Mouse (Mus musculus) gastrocnemius, adult 2 months (tissue): ENCODE data around the gene Spg20. TPM values are rescaled to one million over a fixed set of nuclear protein-coding genes. Genes with fewer than 3 reads are reported as not detected.

Source experiments
- DNase-seq: peaks from one replicate; pipeline ENCODE4 v3.0.0; 2022
- H3K27ac ChIP-seq: fragments of 200-600 bp; 2 replicates; pipeline ENCODE4 v1.8.1; 2022; ENCODE audit warnings: mild to moderate bottlenecking
- H3K4me3 ChIP-seq: fragments of 200-600 bp; 2 replicates; pipeline ENCODE4 v1.8.1; 2022; ENCODE audit warnings: mild to moderate bottlenecking, moderate library complexity
- CTCF ChIP-seq: fragments of 200-600 bp; IDR thresholded peaks from 2 replicates; pipeline ENCODE4 v1.8.1; 2022; ENCODE audit warnings: antibody characterized with exemption, mild to moderate bottlenecking, moderate library complexity
- intact Hi-C: fragments of 180-260 bp; cut with DNase I; formaldehyde crosslinking; loops from one replicate; pipeline ENCODE4 v1.15.1; 2025
- total RNA-seq, 2 experiments: library from RNA; stranded (reverse); gene quantifications; 2 replicates each; pipeline ENCODE4 v1.2.3; 2021

Spg20 gene
- total RNA-seq, 2 experiments from 2014 or later, result 34.0 to 41.1 TPM

- intact Hi-C loops, result no loop called here
- H3K4me3 ChIP-seq, result no peak overlapping the region
- DNase-seq, result no peak
- no peak for TF ChIP-seq CTCF
- H3K27ac ChIP-seq, result no peak overlapping the region
Measured at GRCm38 (mm10) chr3:55084781-55085180, 27.1 kb upstream of the Spg20 start.

GRCm38 (mm10) chr3:55085716-55086115 is 26.2 kb upstream of the Spg20 start:
- intact Hi-C loops, result no loop called here
- H3K4me3 ChIP-seq, result no peak overlapping the region
- DNase-seq, result no peak
- no peak overlapping the region for H3K27ac ChIP-seq
- no peak for TF ChIP-seq CTCF

- Histone ChIP-seq H3K4me3 (no peak overlapping the region), H3K27ac (no peak overlapping the region)
- TF ChIP-seq CTCF, result no peak
- intact Hi-C loops, result no loop called here
- no peak for DNase-seq
Measured at GRCm38 (mm10) chr3:55086948-55087347, 25.0 kb upstream of the Spg20 start.

GRCm38 (mm10) chr3:55087360-55087759 is 24.5 kb upstream of the Spg20 start:
- Histone ChIP-seq H3K27ac (no peak overlapping the region), H3K4me3 (no peak overlapping the region)
- intact Hi-C loops, result no loop called here
- no peak for DNase-seq
- TF ChIP-seq CTCF, result peak; percentile 33

GRCm38 (mm10) chr3:55088359-55088758 is 23.5 kb upstream of the Spg20 start:
- Histone ChIP-seq H3K4me3 (no peak overlapping the region), H3K27ac (no peak overlapping the region)
- intact Hi-C loops, result no loop called here
- TF ChIP-seq CTCF, result no peak
- no peak for DNase-seq

- DNase-seq, result no peak
- Histone ChIP-seq H3K4me3 (no peak overlapping the region), H3K27ac (no peak overlapping the region)
- TF ChIP-seq CTCF, result no peak
- intact Hi-C loops, result no loop called here
Measured at GRCm38 (mm10) chr3:55088843-55089242, 23.1 kb upstream of the Spg20 start.

GRCm38 (mm10) chr3:55089291-55089690 is 22.6 kb upstream of the Spg20 start:
- intact Hi-C loops, result no loop called here
- TF ChIP-seq CTCF, result no peak

GRCm38 (mm10) chr3:55093161-55093560 is 18.7 kb upstream of the Spg20 start:
- no peak overlapping the region for H3K4me3 ChIP-seq
- TF ChIP-seq CTCF, result no peak
- intact Hi-C loops, result no loop called here
- H3K27ac ChIP-seq, result no peak overlapping the region
- no peak for DNase-seq

More at GRCm38 (mm10) chr3:55089291-55089690, 22.6 kb upstream of the Spg20 start:
- DNase-seq, result no peak
- Histone ChIP-seq H3K4me3 (no peak overlapping the region), H3K27ac (no peak overlapping the region)

GRCm38 (mm10) chr3:55095968-55096654 is 15.8 kb upstream of the Spg20 start:
- intact Hi-C loops, result no loop called here
- H3K27ac ChIP-seq, result peak overlapping the region; percentile 73
- DNase-seq, result no peak
- peak overlapping the region; percentile 42 for H3K4me3 ChIP-seq
- peak; percentile 12; the same call in 1 of the 2 replicates for TF ChIP-seq CTCF

- TF ChIP-seq CTCF, result no peak
- H3K27ac ChIP-seq, result peak overlapping the region; percentile 73
- H3K4me3 ChIP-seq, result peak overlapping the region; percentile 42
- intact Hi-C loops, result no loop called here
- DNase-seq, result no peak
Measured at GRCm38 (mm10) chr3:55096655-55097005, 15.3 kb upstream of the Spg20 start.

- peak; percentile 38 for DNase-seq
- no peak overlapping the region for H3K4me3 ChIP-seq
- H3K27ac ChIP-seq, result peak overlapping the region; percentile 73
- intact Hi-C loops, result no loop called here
- TF ChIP-seq CTCF, result no peak
Measured at GRCm38 (mm10) chr3:55097186-55097585, 14.7 kb upstream of the Spg20 start.

GRCm38 (mm10) chr3:55098014-55098413 is 13.9 kb upstream of the Spg20 start:
- intact Hi-C loops, result no loop called here
- no peak overlapping the region; the same call in 1 of the 2 replicates for H3K27ac ChIP-seq
- DNase-seq, result no peak
- no peak overlapping the region for H3K4me3 ChIP-seq
- no peak for TF ChIP-seq CTCF

GRCm38 (mm10) chr3:55098990-55099389 is 12.9 kb upstream of the Spg20 start:
- no peak overlapping the region; the same call in 1 of the 2 replicates for H3K27ac ChIP-seq
- intact Hi-C loops, result no loop called here
- TF ChIP-seq CTCF, result no peak
- no peak overlapping the region for H3K4me3 ChIP-seq
- peak; percentile 39 for DNase-seq

- Histone ChIP-seq H3K4me3 (no peak overlapping the region), H3K27ac (no peak overlapping the region)
- TF ChIP-seq CTCF, result peak; percentile 25; the same call in 1 of the 2 replicates
- intact Hi-C loops, result no loop called here
- no peak for DNase-seq
Measured at GRCm38 (mm10) chr3:55101092-55101491, 10.8 kb upstream of the Spg20 start.
